Mouse (Mus musculus) ovary, postnatal 10 days (tissue): ENCODE measurements around the gene Olfr623.

Experiments
- DNase-seq: peaks from one replicate; pipeline ENCODE4 v3.0.0; 2022; ENCODE audit warnings: low spot score

Gene Olfr623

GRCm38 (mm10) chr7:103663598-103663997, at the start of gene Olfr623:
TSS of gene Olfr623 (minus strand) at chr7:103663698.
- DNase-seq: no peak

GRCm38 (mm10) chr7:103712024-103712423, 48.5 kb upstream of the Olfr623 start:
- no peak for DNase-seq

- no peak for DNase-seq
Measured at GRCm38 (mm10) chr7:103699469-103699868, 36.0 kb upstream of the Olfr623 start.

- DNase-seq: no peak
Measured at GRCm38 (mm10) chr7:103682420-103682819, 18.9 kb upstream of the Olfr623 start, which contains the start of gene Olfr625-ps1. TSS of gene Olfr625-ps1 (plus strand) at chr7:103682720.

GRCm38 (mm10) chr7:103671091-103671490, 7.6 kb upstream of the Olfr623 start, which contains the start of gene Olfr624:
TSS of gene Olfr624 (minus strand) at chr7:103671191.
- DNase-seq: no peak

- DNase-seq: no peak
Measured at GRCm38 (mm10) chr7:103644070-103644469, 19.4 kb downstream of the Olfr623 start.

- no peak for DNase-seq
Measured at GRCm38 (mm10) chr7:103642602-103643001, 20.9 kb downstream of the Olfr623 start, which contains the start of gene Olfr622. TSS of gene Olfr622 (minus strand) at chr7:103642702.

- no peak for DNase-seq
Measured at GRCm38 (mm10) chr7:103636795-103637194, 26.7 kb downstream of the Olfr623 start.

GRCm38 (mm10) chr7:103612434-103612833, 51.1 kb downstream of the Olfr623 start, which contains the start of gene Olfr620:
TSS of gene Olfr620 (minus strand) at chr7:103612534.
- DNase-seq: no peak
